Mouse (Mus musculus) G1E (cell line): Measurements from ENCODE around the gene Lypd6.

Experiments used
- CTCF ChIP-seq: IDR thresholded peaks from 2 replicates; pipeline ENCODE4 v1.5.1; 2012; ENCODE audit warnings: low read depth, low read length, inconsistent platforms, mixed read lengths
- POLR2AphosphoS5 ChIP-seq: IDR thresholded peaks from 2 replicates; pipeline ENCODE4 v1.6.1; 2012; ENCODE audit warnings: low read depth, low read length, inconsistent platforms; ENCODE audit not compliant: insufficient replicate concordance
- TAL1 ChIP-seq: conservative IDR thresholded peaks from 2 replicates; pipeline ENCODE4 v1.6.1; 2012; ENCODE audit warnings: low read depth, low read length, inconsistent platforms, mixed read lengths

- TF ChIP-seq POLR2AphosphoS5 = no peak
- TF ChIP-seq CTCF = no peak
- no peak for TF ChIP-seq TAL1
These were observed 355 bp upstream of the Lypd6 start for GRCm38 (mm10) chr2:50065902-50066245.
